Mouse (Mus musculus) forebrain, postnatal 0 days (tissue): ENCODE measurements around the gene Insyn1. TPM values are rescaled to one million over a fixed set of nuclear protein-coding genes. Genes with fewer than 3 reads are reported as not detected.

Source experiments
- ATAC-seq: fragments of 200-750 bp; cut with Nextera tagmentation; 2 replicates; pipeline ENCODE4 v1.8.0; 2017; ENCODE audit warnings: mild to moderate bottlenecking, moderate library complexity
- DNase-seq: peaks from one replicate; pipeline ENCODE4 v3.0.0-alpha.2; 2015
- H3K27ac ChIP-seq: fragments of 300-500 bp; sonication (generic); 2 replicates; pipeline ENCODE4 v1.5.1; 2014; ENCODE audit warnings: low read depth, mild to moderate bottlenecking, antibody characterized with exemption, low read length, moderate library complexity, mixed read lengths
- H3K27me3 ChIP-seq: fragments of 300-500 bp; sonication (generic); 2 replicates; pipeline ENCODE4 v1.6.1; 2014; ENCODE audit warnings: mild to moderate bottlenecking, low read length, mixed read lengths; ENCODE audit not compliant: insufficient read depth
- H3K36me3 ChIP-seq: fragments of 300-500 bp; sonication (generic); 2 replicates; pipeline ENCODE4 v1.6.1; 2014; ENCODE audit warnings: mild to moderate bottlenecking, moderate library complexity; ENCODE audit not compliant: insufficient read depth
- H3K4me1 ChIP-seq: fragments of 300-500 bp; sonication (generic); 2 replicates; pipeline ENCODE4 v1.6.1; 2014; ENCODE audit warnings: antibody characterized with exemption; ENCODE audit not compliant: insufficient read depth
- H3K4me2 ChIP-seq: fragments of 300-500 bp; sonication (generic); 2 replicates; pipeline ENCODE4 v1.6.1; 2014; ENCODE audit warnings: low read depth, mild to moderate bottlenecking, moderate library complexity
- H3K4me3 ChIP-seq: fragments of 300-500 bp; sonication (generic); 2 replicates; pipeline ENCODE4 v1.5.1; 2014; ENCODE audit warnings: low read depth, low read length, mixed read lengths
- H3K9ac ChIP-seq: fragments of 300-500 bp; sonication (generic); 2 replicates; pipeline ENCODE4 v1.6.1; 2014; ENCODE audit warnings: mild to moderate bottlenecking
- H3K9me3 ChIP-seq: fragments of 300-500 bp; sonication (generic); 2 replicates; pipeline ENCODE4 v1.6.1; 2016; ENCODE audit warnings: low read length
- CTCF ChIP-seq: sonication (generic); IDR thresholded peaks from 2 replicates; pipeline ENCODE4 v1.5.1; 2016; ENCODE audit warnings: antibody characterized with exemption, control low read depth, low read depth
- WGBS: fragments of 180-500 bp; shearing (Covaris S2); extraction: QIAGEN DNeasy Blood & Tissue Kit; methylation state at CpG from one replicate; pipeline ENCODE4 v1.1.7; 2014; 5-methylcytosine and 5-hydroxymethylcytosine counted together
- polyA plus RNA-seq: library from polyadenylated mRNA; unstranded; fragments of >200 nt; fragmentation: Nextera tagmentation; extraction: Ambion mirVana; gene quantifications from 2 replicates; pipeline ENCODE4 v1.2.1, GENCODE M21; 2015
- total RNA-seq: library from RNA; depleted of rRNA; stranded (reverse); fragments of >200 nt; gene quantifications from 2 replicates; pipeline ENCODE4 v1.2.3, GENCODE M21; 2014

Insyn1 gene
- total and polyA plus RNA-seq, 2 experiments from 2014 or later = 6.0 to 65.3 TPM

- no peaks in the 10 kb centered on the region for H3K36me3 ChIP-seq
- no peaks in the 10 kb centered on the region for H3K9me3 ChIP-seq
- H3K4me1 ChIP-seq = peaks cover 7% of the 10 kb centered on the region; the same call in 1 of the 2 replicates
- DNase-seq (peak; percentile 81), ATAC-seq (peak; percentile 86)
- H3K4me2 ChIP-seq = no peak overlapping the region
- H3K27me3 ChIP-seq = no peaks in the 10 kb centered on the region
- no peak overlapping the region for H3K9ac ChIP-seq
- WGBS = 20% methylated on average over 7 of the region's 7 CpGs
- peak overlapping the region; percentile 63 for H3K27ac ChIP-seq
- no peak for TF ChIP-seq CTCF
- no peak overlapping the region for H3K4me3 ChIP-seq
These were observed 30.9 kb upstream of the Insyn1 start for GRCm38 (mm10) chr9:58457481-58457955.

- Histone ChIP-seq H3K9me3 (no peaks in the 10 kb centered on the region), H3K36me3 (no peaks in the 10 kb centered on the region), H3K4me2 (no peak overlapping the region), H3K27me3 (no peaks in the 10 kb centered on the region), H3K4me3 (no peak overlapping the region), H3K9ac (no peak overlapping the region), H3K4me1 (peaks cover 7% of the 10 kb centered on the region; the same call in 1 of the 2 replicates), H3K27ac (no peak overlapping the region)
- TF ChIP-seq CTCF = peak; percentile 40; the same call in 1 of the 2 replicates
- WGBS = 59% methylated on average over 3 of the region's 3 CpGs
- peak; percentile 26; the same call in 1 of the 2 replicates for ATAC-seq
- peak; percentile 41 for DNase-seq
These were observed 30.1 kb upstream of the Insyn1 start for GRCm38 (mm10) chr9:58458341-58458740.

GRCm38 (mm10) chr9:58458856-58459553, 29.4 kb upstream of the Insyn1 start:
- Histone ChIP-seq H3K4me2 (no peak overlapping the region), H3K9ac (no peak overlapping the region), H3K4me1 (peaks cover 7% of the 10 kb centered on the region; the same call in 1 of the 2 replicates), H3K4me3 (no peak overlapping the region), H3K9me3 (no peaks in the 10 kb centered on the region), H3K27ac (no peak overlapping the region), H3K27me3 (no peaks in the 10 kb centered on the region), H3K36me3 (no peaks in the 10 kb centered on the region)
- no peak; the same call in 1 of the 2 replicates for ATAC-seq
- 66% methylated on average over 6 of the region's 6 CpGs for WGBS
- peak; percentile 40 for DNase-seq
- no peak for TF ChIP-seq CTCF

GRCm38 (mm10) chr9:58467345-58468025, 20.9 kb upstream of the Insyn1 start:
- peak overlapping the region; percentile 40; the same call in 1 of the 2 replicates for H3K27ac ChIP-seq
- H3K4me2 ChIP-seq = no peak overlapping the region
- H3K27me3 ChIP-seq = no peaks in the 10 kb centered on the region
- ATAC-seq = peak; percentile 86
- H3K36me3 ChIP-seq = no peaks in the 10 kb centered on the region
- no peaks in the 10 kb centered on the region for H3K9me3 ChIP-seq
- H3K9ac ChIP-seq = no peak overlapping the region
- H3K4me1 ChIP-seq = peaks cover 15% of the 10 kb centered on the region
- TF ChIP-seq CTCF = no peak
- no peak overlapping the region for H3K4me3 ChIP-seq
- 25% methylated on average over 5 of the region's 5 CpGs for WGBS
- peak; percentile 66 for DNase-seq

- no peak overlapping the region for H3K9ac ChIP-seq
- ATAC-seq (no peak; the same call in 1 of the 2 replicates), DNase-seq (no peak)
- no peak overlapping the region for H3K4me2 ChIP-seq
- no peak for TF ChIP-seq CTCF
- no peaks in the 10 kb centered on the region for H3K9me3 ChIP-seq
- H3K36me3 ChIP-seq = no peaks in the 10 kb centered on the region
- no peaks in the 10 kb centered on the region for H3K27me3 ChIP-seq
- 27% methylated on average over 6 of the region's 6 CpGs for WGBS
- H3K4me3 ChIP-seq = no peak overlapping the region
- H3K27ac ChIP-seq = no peak overlapping the region
- peaks cover 15% of the 10 kb centered on the region for H3K4me1 ChIP-seq
These were observed 17.9 kb upstream of the Insyn1 start for GRCm38 (mm10) chr9:58470466-58470865.

GRCm38 (mm10) chr9:58473211-58473815, 15.1 kb upstream of the Insyn1 start:
- ATAC-seq (no peak), DNase-seq (no peak)
- TF ChIP-seq CTCF = no peak
- 64% methylated on average over 8 of the region's 8 CpGs for WGBS
- H3K27ac ChIP-seq = no peak overlapping the region
- no peak overlapping the region for H3K4me3 ChIP-seq
- H3K4me1 ChIP-seq = no peaks in the 10 kb centered on the region
- no peak overlapping the region for H3K4me2 ChIP-seq
- no peaks in the 10 kb centered on the region for H3K36me3 ChIP-seq
- H3K9ac ChIP-seq = no peak overlapping the region
- H3K27me3 ChIP-seq = no peaks in the 10 kb centered on the region
- H3K9me3 ChIP-seq = no peaks in the 10 kb centered on the region
